Mouse (Mus musculus): ENCODE measurements around the gene Vdac1.

The Vdac1 gene

GRCm38 (mm10) chr11:52360471-52361277 is at the start of gene Vdac1:
Vdac1 (plus strand) TSS chr11:52360860.
- DNase-seq (ENCODE audit: low spot score in 2 of 2), result peak in 1 of 2 experiments; percentile 88

GRCm38 (mm10) chr11:52314102-52314793 is 46.4 kb upstream of the Vdac1 start:
- DNase-seq (ENCODE audit: low spot score in 2 of 2), result peak in 1 of 2 experiments; percentile 43

- no peak for DNase-seq (ENCODE audit: low spot score in 2 of 2)
Observed at GRCm38 (mm10) chr11:52318445-52318844, 42.2 kb upstream of the Vdac1 start.

- no peak for DNase-seq (ENCODE audit: low spot score in 2 of 2)
Observed at GRCm38 (mm10) chr11:52319664-52320063, 41.0 kb upstream of the Vdac1 start.

- DNase-seq (ENCODE audit: low spot score in 2 of 2), result no peak
Observed at GRCm38 (mm10) chr11:52320529-52320928, 40.1 kb upstream of the Vdac1 start.

- DNase-seq (ENCODE audit: low spot score in 2 of 2), result no peak
Observed at GRCm38 (mm10) chr11:52321540-52321939, 39.1 kb upstream of the Vdac1 start.

GRCm38 (mm10) chr11:52324442-52325367 is 36.0 kb upstream of the Vdac1 start:
- no peak for DNase-seq (ENCODE audit: low spot score in 2 of 2)

GRCm38 (mm10) chr11:52327313-52327712 is 33.3 kb upstream of the Vdac1 start:
- no peak for DNase-seq (ENCODE audit: low spot score in 2 of 2)

- DNase-seq (ENCODE audit: low spot score in 2 of 2), result no peak
Observed at GRCm38 (mm10) chr11:52332421-52333118, 28.1 kb upstream of the Vdac1 start.

- no peak for DNase-seq (ENCODE audit: low spot score in 2 of 2)
Observed at GRCm38 (mm10) chr11:52333616-52334015, 27.0 kb upstream of the Vdac1 start.

GRCm38 (mm10) chr11:52335263-52335662 is 25.4 kb upstream of the Vdac1 start:
- DNase-seq (ENCODE audit: low spot score in 2 of 2), result no peak

- no peak for DNase-seq (ENCODE audit: low spot score in 2 of 2)
Observed at GRCm38 (mm10) chr11:52335924-52336323, 24.7 kb upstream of the Vdac1 start.

GRCm38 (mm10) chr11:52337651-52338295 is 22.9 kb upstream of the Vdac1 start:
- DNase-seq (ENCODE audit: low spot score in 2 of 2), result no peak

GRCm38 (mm10) chr11:52338351-52338750 is 22.3 kb upstream of the Vdac1 start:
- no peak for DNase-seq (ENCODE audit: low spot score in 2 of 2)

GRCm38 (mm10) chr11:52339098-52339497 is 21.6 kb upstream of the Vdac1 start:
- no peak for DNase-seq (ENCODE audit: low spot score in 2 of 2)

- no peak for DNase-seq (ENCODE audit: low spot score in 2 of 2)
Observed at GRCm38 (mm10) chr11:52339512-52339911, 21.1 kb upstream of the Vdac1 start.

- DNase-seq (ENCODE audit: low spot score in 2 of 2), result no peak
Observed at GRCm38 (mm10) chr11:52340123-52340864, 20.4 kb upstream of the Vdac1 start.

GRCm38 (mm10) chr11:52341001-52341400 is 19.7 kb upstream of the Vdac1 start:
- DNase-seq (ENCODE audit: low spot score in 2 of 2), result no peak

GRCm38 (mm10) chr11:52341476-52341875 is 19.2 kb upstream of the Vdac1 start:
- no peak for DNase-seq (ENCODE audit: low spot score in 2 of 2)

- DNase-seq (ENCODE audit: low spot score in 2 of 2), result no peak
Observed at GRCm38 (mm10) chr11:52342296-52342695, 18.4 kb upstream of the Vdac1 start.
